Mouse (Mus musculus) thymus, postnatal 14 days (tissue): ENCODE measurements around the gene AI661453.
"Not testable (repeated sequence)": the region's sequence is repeated elsewhere in the genome, so short reads cannot be mapped to it uniquely, and the experiment has no call there.

Source experiments
- DNase-seq: peaks from one replicate; pipeline ENCODE4 v3.0.0; 2021

AI661453 gene

DNA sequence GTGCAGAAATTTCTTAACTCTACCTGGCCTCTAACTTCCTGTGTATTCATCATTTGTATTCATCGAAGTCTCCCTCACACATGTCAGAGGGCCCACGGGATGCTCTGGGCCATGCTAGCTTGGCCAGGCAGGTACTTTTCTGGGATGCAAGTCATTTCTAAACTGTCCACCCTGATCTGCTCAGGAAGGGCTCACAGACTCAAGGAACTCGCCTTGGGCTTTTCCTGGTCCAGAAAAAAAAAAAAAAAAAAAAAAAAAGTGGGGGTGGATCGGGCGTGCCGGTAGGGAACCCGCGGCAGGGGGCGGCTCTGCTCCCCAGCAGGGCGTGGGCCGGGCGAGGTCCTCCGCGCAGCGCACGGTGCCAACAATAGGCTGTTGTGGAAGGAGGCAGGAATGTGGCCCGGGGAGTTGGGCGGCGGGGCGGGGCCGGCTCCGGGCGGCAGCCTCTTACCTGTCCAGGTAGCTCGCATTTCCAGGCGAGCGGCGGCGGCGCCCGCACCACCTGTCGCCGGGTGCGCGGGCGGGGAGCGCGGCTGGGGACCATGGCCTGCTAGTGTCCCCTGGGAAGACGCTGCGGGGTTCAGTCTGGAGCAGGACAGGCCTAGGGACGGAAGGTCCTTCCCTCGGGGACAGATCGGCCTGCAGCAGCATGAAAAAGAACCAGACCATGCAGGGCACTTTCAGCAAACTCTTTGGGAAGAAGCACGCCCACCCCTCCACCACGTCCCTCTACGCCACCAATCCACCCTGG lies at the start of gene AI661453:
AI661453 (plus strand) TSS at position 460 of the 751 bp plus-strand sequence.
- DNase-seq: peak; percentile 17

GRCm38 (mm10) chr17:47386649-47387048 lies 49.8 kb upstream of the AI661453 start:
- peak; percentile 82 for DNase-seq

GRCm38 (mm10) chr17:47394223-47394869 lies 42.1 kb upstream of the AI661453 start:
- peak; percentile 25 for DNase-seq

GRCm38 (mm10) chr17:47395376-47395913 lies 41.0 kb upstream of the AI661453 start:
- peak; percentile 44 for DNase-seq

GRCm38 (mm10) chr17:47399091-47399490 lies 37.3 kb upstream of the AI661453 start:
- no peak for DNase-seq

- no peak for DNase-seq
Observed at GRCm38 (mm10) chr17:47400451-47400850, 36.0 kb upstream of the AI661453 start, which contains the start of gene Guca1a. Guca1a (minus strand) TSS chr17:47400584.

GRCm38 (mm10) chr17:47407717-47408557 lies 28.5 kb upstream of the AI661453 start:
- no peak for DNase-seq

DNA sequence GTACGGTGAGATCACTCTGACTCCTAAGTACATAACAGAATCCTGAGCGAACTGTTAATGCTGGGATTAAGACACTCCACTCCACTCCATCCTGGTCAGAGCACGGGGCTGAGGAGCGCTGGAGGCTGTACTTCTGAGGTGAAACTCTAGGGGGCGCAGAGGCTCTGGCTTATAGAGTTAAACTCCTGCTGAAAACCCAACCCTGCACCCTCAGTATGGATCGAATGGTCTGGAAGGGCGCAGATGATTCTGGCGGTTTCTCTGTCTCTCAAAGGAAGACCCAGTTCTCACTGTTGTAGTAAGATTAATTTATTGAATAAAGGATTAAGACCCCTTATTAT lies 27.9 kb upstream of the AI661453 start:
- peak; percentile 72 for DNase-seq

- peak; percentile 32 for DNase-seq
Observed at GRCm38 (mm10) chr17:47409897-47410861, 26.2 kb upstream of the AI661453 start.

- no peak for DNase-seq
Observed at GRCm38 (mm10) chr17:47420195-47420594, 16.2 kb upstream of the AI661453 start.

GRCm38 (mm10) chr17:47421566-47421965 lies 14.8 kb upstream of the AI661453 start:
- DNase-seq: no peak

GRCm38 (mm10) chr17:47422616-47423015 lies 13.8 kb upstream of the AI661453 start:
- DNase-seq: not testable (repeated sequence)

DNA sequence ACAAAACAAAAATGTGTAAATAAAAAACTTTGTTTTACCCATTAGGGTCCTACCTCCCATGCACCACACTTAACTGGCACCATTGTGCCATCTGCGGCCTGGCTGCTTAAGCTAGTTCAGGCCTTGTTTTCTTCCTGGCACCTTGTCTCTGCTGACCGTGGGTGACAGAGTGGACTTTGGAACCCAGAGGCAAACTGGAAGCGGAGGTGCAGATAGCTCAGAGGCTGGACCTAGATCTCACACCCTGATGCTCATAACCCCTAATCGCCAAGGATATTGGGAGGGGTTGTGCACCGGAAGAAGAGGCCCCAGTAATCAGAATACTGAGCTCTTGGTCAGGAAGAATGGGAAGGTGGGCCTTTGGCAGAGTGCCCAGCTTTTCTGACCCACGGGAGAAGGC lies 12.2 kb upstream of the AI661453 start:
- DNase-seq: no peak

GRCm38 (mm10) chr17:47427316-47427715 lies 9.1 kb upstream of the AI661453 start:
- DNase-seq: peak; percentile 34

GRCm38 (mm10) chr17:47428831-47429304 lies 7.5 kb upstream of the AI661453 start:
- DNase-seq: no peak

DNA sequence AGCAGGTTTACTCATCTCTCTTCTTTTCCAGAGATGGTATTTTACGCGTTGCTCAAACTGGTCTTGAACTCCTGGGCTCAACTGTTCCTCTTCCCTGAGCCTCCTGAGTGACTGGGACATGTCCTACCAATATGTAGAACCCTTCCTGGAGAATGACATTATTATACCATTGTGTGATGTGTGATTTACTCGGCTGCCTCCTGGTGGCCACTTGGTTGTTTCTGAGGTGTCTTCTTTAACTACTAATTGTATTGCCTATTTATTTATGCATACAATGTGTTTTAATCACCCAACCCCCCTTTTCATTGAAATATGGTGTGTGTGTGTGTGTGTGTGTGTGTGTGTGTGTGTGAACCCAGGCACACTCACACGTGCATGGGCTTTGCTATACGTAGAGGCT lies 5.6 kb upstream of the AI661453 start:
- no peak for DNase-seq

GRCm38 (mm10) chr17:47436907-47437547 lies 612 bp downstream of the AI661453 start, which contains the start of gene 1700001C19Rik:
1700001C19Rik (minus strand) TSS chr17:47437376.
- DNase-seq: peak; percentile 18

DNA sequence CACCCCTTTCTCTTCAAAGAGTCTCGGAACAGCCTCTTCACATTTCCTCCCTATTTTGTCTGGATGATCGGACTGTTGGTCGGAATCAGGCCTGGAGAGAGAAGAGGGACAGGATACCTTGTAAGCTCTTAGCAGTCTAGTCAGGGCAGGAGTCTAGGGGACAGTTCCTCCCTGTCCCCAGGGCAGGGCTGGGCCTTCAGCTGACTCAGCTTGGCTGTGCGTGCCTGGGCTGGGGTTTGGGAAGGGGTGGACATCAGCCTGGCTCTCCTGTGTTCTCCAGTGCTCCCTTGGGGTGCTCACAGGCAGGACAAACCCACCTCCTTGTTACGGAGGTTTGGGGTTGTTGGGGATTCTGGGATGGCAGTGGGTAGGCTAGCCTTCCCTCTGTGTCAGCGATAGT lies 2.2 kb downstream of the AI661453 start:
- no peak for DNase-seq

DNA sequence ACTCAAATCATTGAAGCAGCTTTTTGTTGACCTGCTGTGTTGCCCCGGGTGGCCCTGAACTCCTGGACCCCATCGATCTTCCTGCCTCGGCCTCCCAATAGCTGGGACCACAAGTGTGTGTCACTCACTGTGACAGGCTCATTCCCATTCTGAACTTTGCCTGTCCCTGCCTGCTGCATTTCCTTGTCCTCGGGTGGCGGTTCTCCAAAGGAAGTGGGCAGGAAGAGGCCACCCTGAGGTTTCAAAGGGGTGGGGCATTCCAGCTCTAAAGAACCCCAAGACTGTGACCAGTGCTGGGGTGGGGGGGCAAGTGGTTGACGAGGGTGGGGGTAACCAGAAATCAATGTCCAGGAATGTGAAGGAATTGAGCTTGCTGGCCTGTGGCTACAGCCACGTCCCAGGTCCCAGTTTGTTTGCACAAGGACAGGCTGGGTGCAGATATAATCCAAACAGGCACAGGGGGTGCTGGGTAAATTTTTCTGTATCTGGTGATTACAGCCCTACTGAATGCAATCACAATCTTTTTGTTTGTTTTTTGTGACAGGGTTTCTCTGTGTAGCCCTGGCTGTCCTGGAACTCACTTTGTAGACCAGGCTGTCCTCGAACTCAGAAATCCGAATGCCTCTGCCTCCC lies 3.1 kb downstream of the AI661453 start:
- DNase-seq: no peak

DNA sequence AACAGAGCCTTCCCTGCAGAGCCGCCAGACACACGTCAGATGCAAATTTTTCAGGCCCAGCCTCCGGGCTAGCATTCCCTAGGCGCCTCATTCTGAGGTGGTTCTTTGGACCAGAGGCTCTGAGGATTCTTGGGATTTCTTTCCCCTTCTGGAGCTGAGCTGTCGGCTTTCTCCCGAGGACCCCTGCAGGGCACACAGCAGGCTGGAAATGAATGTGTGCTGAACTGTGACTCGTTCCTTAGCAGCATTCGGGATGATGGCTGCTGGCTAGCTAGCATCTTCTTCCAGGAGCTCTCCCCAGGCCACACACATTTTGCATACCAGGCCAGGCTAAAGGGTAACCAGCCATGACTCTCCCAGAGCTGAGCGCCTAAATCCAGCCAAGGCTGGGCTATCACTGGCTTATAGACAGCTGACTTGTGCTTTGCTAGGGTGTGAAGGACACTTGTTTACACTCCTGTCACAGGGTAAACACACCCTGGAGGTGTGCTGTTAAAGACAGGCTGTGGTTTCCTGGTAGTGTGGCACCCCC lies 4.0 kb downstream of the AI661453 start:
- no peak for DNase-seq
